Mouse (Mus musculus) neural tube, embryonic 12.5 days (tissue): Measurements from ENCODE around the gene Igdcc3. TPM values are rescaled to one million over a fixed set of nuclear protein-coding genes. Genes with fewer than 3 reads are reported as not detected.

ENCODE experiments used
- ATAC-seq: fragments of 200-750 bp; cut with Nextera tagmentation; 2 replicates; pipeline ENCODE4 v1.8.0; 2017; ENCODE audit warnings: low read depth, mild to moderate bottlenecking, moderate TSS enrichment, moderate library complexity; ENCODE audit not compliant: low FRiP score
- H3K27ac ChIP-seq: fragments of 300-500 bp; sonication (generic); 2 replicates; pipeline ENCODE4 v1.5.1; 2016
- H3K27me3 ChIP-seq: fragments of 300-500 bp; sonication (generic); replicated peaks from 2 replicates; pipeline ENCODE4 v1.6.1; 2016; ENCODE audit warnings: mild to moderate bottlenecking
- H3K36me3 ChIP-seq: fragments of 300-500 bp; sonication (generic); 2 replicates; pipeline ENCODE4 v1.6.1; 2016; ENCODE audit warnings: mild to moderate bottlenecking
- H3K4me1 ChIP-seq: fragments of 300-500 bp; sonication (generic); 2 replicates; pipeline ENCODE4 v1.6.1; 2016
- H3K4me2 ChIP-seq: fragments of 300-500 bp; sonication (generic); replicated peaks from 2 replicates; pipeline ENCODE4 v1.6.1; 2016; ENCODE audit warnings: mild to moderate bottlenecking
- H3K4me3 ChIP-seq: fragments of 300-500 bp; sonication (generic); 2 replicates; pipeline ENCODE4 v1.5.1; 2016
- H3K9ac ChIP-seq: fragments of 300-500 bp; sonication (generic); 2 replicates; pipeline ENCODE4 v1.6.1; 2016; ENCODE audit warnings: mild to moderate bottlenecking
- H3K9me3 ChIP-seq: fragments of 300-500 bp; sonication (generic); 2 replicates; pipeline ENCODE4 v1.6.1; 2016; ENCODE audit warnings: mild to moderate bottlenecking
- WGBS: fragments of 180-500 bp; shearing (Covaris S2); methylation state at CpG from one replicate; pipeline ENCODE4 v1.1.7; 2016; 5-methylcytosine and 5-hydroxymethylcytosine counted together
- polyA plus RNA-seq: library from polyadenylated mRNA; unstranded; fragments of >200 nt; fragmentation: Nextera tagmentation; extraction: Ambion mirVana; gene quantifications from 2 replicates; pipeline ENCODE4 v1.2.1, GENCODE M21; 2016

Igdcc3 gene
- polyA plus RNA-seq, 1 experiment from 2014 or later, result 32.6 TPM

- H3K9ac ChIP-seq, result peak overlapping the region; percentile 70
Observed at GRCm38 (mm10) chr9:65162711-65163639, 22.0 kb downstream of the Igdcc3 start.

GRCm38 (mm10) chr9:65164870-65165269 lies 23.9 kb downstream of the Igdcc3 start:
- peaks cover 90% of the 10 kb centered on the region for H3K4me1 ChIP-seq
- H3K9me3 ChIP-seq, result no peaks in the 10 kb centered on the region
- no peak overlapping the region for H3K9ac ChIP-seq
- 32% methylated on average over 1 of the region's 1 CpGs for WGBS
- ATAC-seq, result no peak
- H3K4me3 ChIP-seq, result no peak overlapping the region
- no peaks in the 10 kb centered on the region for H3K36me3 ChIP-seq
- no peak overlapping the region for H3K27ac ChIP-seq
- H3K4me2 ChIP-seq, result no peak overlapping the region
- no peaks in the 10 kb centered on the region for H3K27me3 ChIP-seq

More at GRCm38 (mm10) chr9:65162711-65163639, 22.0 kb downstream of the Igdcc3 start:
- peak; percentile 87 for ATAC-seq
- Histone ChIP-seq H3K36me3 (peaks cover 7% of the 10 kb centered on the region; the same call in 1 of the 2 replicates), H3K4me2 (peak overlapping the region; percentile 80), H3K4me3 (peak overlapping the region; percentile 33), H3K4me1 (peaks cover 86% of the 10 kb centered on the region), H3K27me3 (no peaks in the 10 kb centered on the region), H3K9me3 (no peaks in the 10 kb centered on the region), H3K27ac (peak overlapping the region; percentile 86)
- WGBS, result under 1% methylated on average over 58 of the region's 69 CpGs

DNA sequence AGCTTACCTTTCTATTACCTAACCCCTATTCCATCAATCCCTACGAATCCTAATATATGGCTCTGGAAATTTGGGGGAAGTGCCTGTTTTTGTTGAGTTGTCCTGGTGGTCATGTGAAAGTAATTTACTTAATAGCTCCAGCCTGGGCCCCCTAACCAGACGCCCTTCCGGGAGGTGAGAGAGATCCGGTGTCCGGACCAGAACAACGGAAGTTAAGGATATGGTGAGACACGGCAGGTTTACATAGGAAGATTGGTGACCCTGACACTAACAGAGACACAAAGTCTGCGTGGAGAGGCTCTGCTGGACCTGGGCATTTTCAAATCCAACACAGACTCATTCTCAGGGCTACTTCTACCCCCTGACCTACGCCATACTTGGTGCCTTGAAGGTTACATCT lies 25.4 kb downstream of the Igdcc3 start:
- Histone ChIP-seq H3K9me3 (no peaks in the 10 kb centered on the region), H3K4me1 (peaks cover 79% of the 10 kb centered on the region), H3K9ac (no peak overlapping the region), H3K27ac (no peak overlapping the region), H3K36me3 (no peaks in the 10 kb centered on the region; the same call in 1 of the 2 replicates), H3K4me2 (no peak overlapping the region), H3K27me3 (no peaks in the 10 kb centered on the region), H3K4me3 (no peak overlapping the region)
- ATAC-seq, result no peak
- WGBS, result 41% methylated on average over 9 of the region's 9 CpGs

DNA sequence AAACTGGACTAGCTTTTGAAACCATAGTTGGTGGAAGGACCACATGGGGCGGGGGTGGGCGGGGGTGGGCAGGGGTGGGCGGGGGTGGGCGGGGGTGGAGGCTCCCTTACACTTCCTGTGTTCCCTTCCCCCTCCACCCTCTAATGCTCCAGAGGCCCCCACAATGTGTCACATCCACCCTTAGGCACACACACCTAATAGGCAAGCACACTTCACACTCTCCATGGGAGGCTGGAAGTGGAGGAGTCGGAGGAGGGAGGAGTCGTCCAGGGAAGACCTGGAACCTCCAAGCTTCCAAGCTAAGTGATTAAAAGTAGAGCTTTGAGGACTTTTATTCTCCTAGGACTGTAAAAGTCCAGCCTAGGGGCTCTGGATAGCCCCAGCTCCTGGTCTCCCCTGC lies 27.5 kb downstream of the Igdcc3 start:
- H3K36me3 ChIP-seq, result peaks cover 4% of the 10 kb centered on the region; the same call in 1 of the 2 replicates
- H3K27me3 ChIP-seq, result no peaks in the 10 kb centered on the region
- no peaks in the 10 kb centered on the region for H3K9me3 ChIP-seq
- H3K4me3 ChIP-seq, result no peak overlapping the region
- H3K27ac ChIP-seq, result no peak overlapping the region
- H3K4me2 ChIP-seq, result peak overlapping the region; percentile 24
- no peak overlapping the region for H3K9ac ChIP-seq
- peaks cover 69% of the 10 kb centered on the region for H3K4me1 ChIP-seq
- ATAC-seq, result 0 out of 2 replicates have a peak, but pooled peaks have one; percentile 50
- WGBS, result 15% methylated on average over 6 of the region's 6 CpGs

- no peaks in the 10 kb centered on the region for H3K27me3 ChIP-seq
- H3K27ac ChIP-seq, result no peak overlapping the region
- H3K9ac ChIP-seq, result no peak overlapping the region
- H3K4me3 ChIP-seq, result no peak overlapping the region
- H3K9me3 ChIP-seq, result no peaks in the 10 kb centered on the region
- ATAC-seq, result 0 out of 2 replicates have a peak, but pooled peaks have one; percentile 41
- WGBS, result 4% methylated on average over 4 of the region's 4 CpGs
- peak overlapping the region; percentile 24 for H3K4me2 ChIP-seq
- peaks cover 4% of the 10 kb centered on the region; the same call in 1 of the 2 replicates for H3K36me3 ChIP-seq
- H3K4me1 ChIP-seq, result peaks cover 65% of the 10 kb centered on the region
Observed at GRCm38 (mm10) chr9:65168952-65169351, 28.0 kb downstream of the Igdcc3 start.

- WGBS, result 46% methylated on average over 9 of the region's 9 CpGs
Observed at GRCm38 (mm10) chr9:65172654-65173053, 31.7 kb downstream of the Igdcc3 start.

GRCm38 (mm10) chr9:65175234-65175938 lies 34.4 kb downstream of the Igdcc3 start:
- Histone ChIP-seq H3K27ac (peak overlapping the region; percentile 85), H3K27me3 (no peaks in the 10 kb centered on the region), H3K4me3 (no peak overlapping the region), H3K9me3 (no peaks in the 10 kb centered on the region), H3K4me1 (peaks cover 67% of the 10 kb centered on the region), H3K4me2 (peak overlapping the region; percentile 39), H3K9ac (peak overlapping the region; percentile 34), H3K36me3 (peaks cover 10% of the 10 kb centered on the region)
- 10% methylated on average over 5 of the region's 5 CpGs for WGBS
- peak; percentile 15 for ATAC-seq

More at GRCm38 (mm10) chr9:65172654-65173053, 31.7 kb downstream of the Igdcc3 start:
- H3K4me3 ChIP-seq, result no peak overlapping the region
- H3K9ac ChIP-seq, result no peak overlapping the region
- peaks cover 10% of the 10 kb centered on the region for H3K36me3 ChIP-seq
- H3K27me3 ChIP-seq, result no peaks in the 10 kb centered on the region
- no peaks in the 10 kb centered on the region for H3K9me3 ChIP-seq
- no peak for ATAC-seq
- peaks cover 62% of the 10 kb centered on the region for H3K4me1 ChIP-seq
- no peak overlapping the region for H3K4me2 ChIP-seq
- no peak overlapping the region for H3K27ac ChIP-seq

- peaks cover 12% of the 10 kb centered on the region for H3K36me3 ChIP-seq
- ATAC-seq, result peak; percentile 68
- 11% methylated on average over 9 of the region's 9 CpGs for WGBS
- no peak overlapping the region for H3K4me3 ChIP-seq
- H3K9me3 ChIP-seq, result no peaks in the 10 kb centered on the region
- H3K4me2 ChIP-seq, result peak overlapping the region; percentile 39
- H3K4me1 ChIP-seq, result peaks cover 75% of the 10 kb centered on the region
- no peaks in the 10 kb centered on the region for H3K27me3 ChIP-seq
- H3K9ac ChIP-seq, result peak overlapping the region; percentile 34
- peak overlapping the region; percentile 85 for H3K27ac ChIP-seq
Observed at GRCm38 (mm10) chr9:65175939-65176871, 35.2 kb downstream of the Igdcc3 start.

- H3K4me3 ChIP-seq, result no peak overlapping the region
- no peak for ATAC-seq
- 0 out of 2 replicates have a peak overlapping the region, but pooled peaks have one; percentile 13 for H3K9ac ChIP-seq
- peaks cover 25% of the 10 kb centered on the region for H3K36me3 ChIP-seq
- 66% methylated on average over 3 of the region's 3 CpGs for WGBS
- H3K4me1 ChIP-seq, result peaks cover 87% of the 10 kb centered on the region
- no peaks in the 10 kb centered on the region for H3K27me3 ChIP-seq
- H3K4me2 ChIP-seq, result peak overlapping the region; percentile 46; the same call in 1 of the 2 replicates
- H3K9me3 ChIP-seq, result no peaks in the 10 kb centered on the region
- peak overlapping the region; percentile 85 for H3K27ac ChIP-seq
Observed at GRCm38 (mm10) chr9:65177497-65177896, 36.5 kb downstream of the Igdcc3 start.

- Histone ChIP-seq H3K36me3 (peaks cover 29% of the 10 kb centered on the region), H3K27ac (peak overlapping the region; percentile 85), H3K27me3 (no peaks in the 10 kb centered on the region), H3K9ac (peak overlapping the region; percentile 48; the same call in 1 of the 2 replicates), H3K9me3 (no peaks in the 10 kb centered on the region), H3K4me1 (peaks cover 87% of the 10 kb centered on the region), H3K4me3 (no peak overlapping the region), H3K4me2 (peak overlapping the region; percentile 46)
- 42% methylated on average over 10 of the region's 10 CpGs for WGBS
- no peak for ATAC-seq
Observed at GRCm38 (mm10) chr9:65177912-65178311, 36.9 kb downstream of the Igdcc3 start.
